Mouse (Mus musculus) kidney, postnatal 4 days (tissue): ENCODE results near the gene Avp.
A peak's percentile ranks its signal among the peaks of the same experiment; 100 is the strongest.

Experiments used
- DNase-seq, 2 experiments: peaks; one replicate each; pipeline ENCODE4 v3.0.0; 2021; ENCODE audit warnings: mixed read lengths in 2 of 2

Gene Avp

GRCm38 (mm10) chr2:130582552-130582951, at the start of gene Avp:
Gene Avp, minus strand, starts transcription at chr2:130582554.
- DNase-seq: no peak

- DNase-seq: peak; percentile 97
These were observed 47.5 kb upstream of the Avp start, which contains the start of the genes Fastkd5 and Ubox5 for GRCm38 (mm10) chr2:130629839-130630203. Gene Fastkd5, minus strand, starts transcription at chr2:130630027. Gene Ubox5, minus strand, starts transcription at chr2:130630038.

DNA sequence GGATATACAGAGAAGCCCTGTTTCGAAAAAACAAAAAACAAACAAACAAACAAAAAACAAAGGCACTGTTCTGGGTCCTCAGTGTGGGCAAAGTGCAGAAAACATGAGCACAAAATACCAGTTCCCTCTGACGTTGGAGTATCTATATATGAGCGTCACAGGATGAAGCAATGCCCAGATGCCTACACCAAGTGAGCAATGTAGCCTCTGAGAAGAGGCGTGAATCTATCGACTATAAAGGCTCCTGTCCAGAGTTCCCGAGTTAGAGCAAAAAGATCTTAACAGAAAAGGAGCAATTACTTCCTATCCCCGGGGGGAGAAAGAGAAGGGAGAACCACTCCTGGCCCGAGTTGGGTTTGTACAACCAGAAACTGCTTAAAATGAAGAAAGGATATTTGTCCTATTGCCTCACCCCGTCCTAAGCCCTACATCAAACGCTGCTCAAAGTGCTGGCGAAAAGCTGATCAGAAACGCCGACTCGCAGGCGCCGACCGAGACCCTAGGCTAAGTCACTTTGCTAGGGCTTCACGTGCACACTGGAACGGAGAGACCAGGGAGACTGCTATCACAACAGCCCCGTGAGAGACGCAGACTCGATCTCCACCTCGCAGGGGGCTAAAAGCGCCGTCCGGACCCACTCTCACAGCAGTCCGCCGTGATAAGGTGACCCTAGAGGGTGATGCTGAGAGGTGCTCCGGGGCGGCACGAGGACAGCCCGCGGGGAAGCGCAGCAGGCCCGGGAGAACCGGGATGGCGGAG, 46.9 kb upstream of the Avp start:
- no peak for DNase-seq

- no peak for DNase-seq
These were observed 46.1 kb upstream of the Avp start for GRCm38 (mm10) chr2:130628424-130628823.

DNA sequence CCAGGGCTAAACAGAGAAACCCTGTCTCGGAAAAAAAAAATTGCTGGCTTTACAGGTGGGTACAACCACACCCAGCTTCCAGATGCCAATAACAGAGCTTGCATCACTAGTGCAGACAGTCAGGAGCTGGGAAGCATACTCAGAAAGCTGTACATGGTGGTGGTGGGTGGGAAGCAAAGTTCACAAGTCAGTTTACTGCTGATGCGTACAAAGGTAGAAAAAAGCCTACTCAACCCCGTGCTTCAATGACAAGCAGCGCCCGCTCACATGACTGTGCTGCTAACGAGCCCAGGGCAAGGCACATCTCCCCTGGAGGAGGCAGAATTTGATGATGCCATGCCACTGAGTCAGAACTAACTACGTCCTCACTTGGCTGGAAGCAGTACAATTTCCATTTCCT, 36.6 kb upstream of the Avp start:
- no peak for DNase-seq

GRCm38 (mm10) chr2:130613091-130613490, 30.7 kb upstream of the Avp start:
- DNase-seq: peak; percentile 58 to 65

GRCm38 (mm10) chr2:130602195-130602594, 19.8 kb upstream of the Avp start:
- DNase-seq: no peak

DNA sequence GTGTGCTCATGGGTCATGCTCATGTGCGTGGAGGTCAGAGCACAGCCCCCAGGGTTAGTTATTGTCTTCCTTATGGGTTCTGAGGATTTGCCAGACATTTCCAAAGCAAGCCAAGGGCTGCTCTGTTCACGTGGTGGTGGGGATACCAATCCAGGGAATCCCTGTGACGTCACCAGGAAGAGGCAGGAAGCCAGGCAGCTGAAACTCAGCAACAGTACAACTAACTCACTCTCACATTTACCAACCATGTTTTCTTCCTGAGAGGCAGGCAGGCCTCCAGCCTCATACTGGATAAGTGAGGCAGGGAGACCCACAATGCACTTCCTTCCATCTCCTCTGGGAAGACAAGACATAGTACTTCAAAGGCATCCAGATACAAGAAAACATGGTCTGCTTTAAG, 16.0 kb upstream of the Avp start:
- DNase-seq: no peak

DNA sequence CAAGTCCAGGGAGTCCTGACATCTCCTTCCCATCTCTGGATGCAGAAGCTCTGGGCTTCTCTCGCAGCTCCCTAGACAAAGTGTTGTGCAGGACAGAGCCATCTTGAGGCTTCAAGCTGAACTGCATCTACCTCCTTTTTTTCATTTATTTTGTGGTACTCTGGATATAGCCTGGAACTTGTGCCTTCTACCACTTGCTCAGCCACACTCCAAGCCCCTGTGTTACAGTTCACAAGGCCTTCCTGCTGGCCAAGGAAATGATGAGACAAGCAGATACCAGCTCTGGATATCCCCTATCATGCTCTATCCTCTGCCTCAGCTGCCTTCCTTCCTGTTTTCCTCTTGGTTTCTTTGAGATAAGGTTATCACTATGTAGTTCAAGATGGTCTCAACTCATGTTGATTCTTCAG, 15.3 kb upstream of the Avp start:
- peak in 1 of 2 experiments; percentile 38 for DNase-seq

DNA sequence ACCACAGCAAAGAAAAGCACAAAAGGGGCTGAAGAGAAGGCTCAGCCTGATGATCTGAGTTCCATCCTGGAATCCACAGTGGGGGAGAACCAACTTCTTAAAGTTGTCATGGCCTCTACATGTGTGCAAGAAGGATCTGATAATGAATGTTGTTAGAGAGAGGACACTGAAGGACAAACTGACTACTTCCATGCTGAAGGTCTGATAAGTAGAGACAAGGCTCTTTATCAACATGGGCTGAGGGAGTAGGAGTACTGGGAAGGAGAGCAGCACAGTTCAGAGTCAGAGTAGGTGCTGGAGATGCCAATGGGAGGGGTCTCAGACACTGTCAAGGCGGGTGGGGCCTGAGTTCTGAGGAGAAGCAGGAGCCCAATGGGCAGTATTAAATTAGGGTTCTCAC, 13.2 kb upstream of the Avp start:
- no peak for DNase-seq

DNA sequence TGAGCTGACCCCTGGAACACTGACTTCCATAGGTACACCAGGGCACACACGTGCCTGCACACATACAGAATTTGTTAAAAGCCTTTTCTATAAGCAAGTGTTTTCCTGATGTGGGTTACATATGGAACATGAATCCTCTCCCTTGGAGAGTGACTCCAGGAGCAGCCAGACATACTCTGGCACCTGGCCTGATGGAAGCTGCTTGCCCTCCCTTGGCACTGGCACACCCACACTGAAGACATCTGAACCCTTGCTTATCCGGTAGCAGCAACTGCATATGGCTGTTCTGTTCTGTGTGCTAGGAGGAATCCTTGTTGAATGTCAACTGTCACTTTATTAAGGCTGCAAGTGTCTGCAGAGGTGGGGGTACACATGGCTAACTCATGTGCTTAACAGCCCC, 8.7 kb upstream of the Avp start:
- DNase-seq: no peak

DNA sequence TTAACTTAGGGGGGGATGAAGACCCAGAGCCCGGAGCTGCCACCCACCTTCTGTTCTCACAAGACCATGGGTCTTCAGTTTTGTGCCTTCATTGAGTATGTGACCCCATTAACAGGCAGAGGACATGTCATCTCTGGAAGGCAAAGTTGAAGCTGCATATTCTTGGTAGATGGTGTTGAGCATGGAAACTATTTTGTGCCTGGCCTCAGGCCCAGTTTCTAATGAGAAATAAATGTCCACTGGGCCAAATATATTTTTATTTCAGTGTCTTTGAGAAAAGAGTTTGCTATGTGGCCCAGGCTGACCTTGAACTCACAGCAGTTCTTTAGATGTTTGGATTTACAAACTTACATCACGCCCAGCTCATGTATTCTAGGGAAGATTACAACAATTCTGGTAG, 7.4 kb upstream of the Avp start:
- DNase-seq: no peak

DNA sequence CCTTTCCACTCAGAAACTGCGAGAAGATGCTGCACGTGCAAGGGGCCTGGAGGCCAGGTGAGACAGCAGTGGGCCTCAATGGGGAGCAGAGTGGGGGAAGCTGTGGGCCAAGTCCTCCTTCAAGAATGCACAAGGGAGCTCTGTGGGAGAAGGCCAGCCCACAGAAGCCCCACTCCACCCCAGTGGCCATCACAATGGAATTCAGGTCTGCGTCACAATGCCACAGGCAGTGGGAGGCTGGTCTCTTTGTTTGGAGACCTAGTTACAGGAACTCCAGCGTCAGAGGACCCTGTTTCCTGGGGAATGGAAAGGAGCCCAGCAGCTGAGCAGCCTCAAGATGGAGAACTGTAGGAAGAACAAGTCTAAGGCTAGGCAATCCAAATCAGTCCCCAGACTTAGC, 6.8 kb upstream of the Avp start:
- no peak for DNase-seq

DNA sequence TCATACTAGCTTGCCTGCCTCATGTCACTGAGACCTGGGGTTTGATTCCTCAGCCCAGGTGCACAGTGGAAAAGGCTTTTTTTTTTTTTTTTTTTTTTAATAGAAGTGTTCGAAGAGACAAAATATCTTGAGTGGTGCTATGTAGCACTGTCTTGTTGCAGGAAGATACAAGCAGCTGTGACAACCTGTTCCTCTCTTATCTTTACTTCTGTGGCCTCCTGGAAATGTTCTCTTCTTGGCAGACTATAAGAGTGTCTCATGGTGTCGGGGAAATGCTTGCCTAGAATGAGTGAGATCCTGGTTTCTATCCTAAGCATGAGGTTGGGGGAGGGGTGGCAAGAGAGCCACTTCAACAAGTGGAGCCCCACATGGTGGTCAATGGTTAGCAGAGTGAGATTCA, 6.0 kb upstream of the Avp start:
- DNase-seq: no peak

GRCm38 (mm10) chr2:130586016-130586415, 3.7 kb upstream of the Avp start:
- no peak for DNase-seq

DNA sequence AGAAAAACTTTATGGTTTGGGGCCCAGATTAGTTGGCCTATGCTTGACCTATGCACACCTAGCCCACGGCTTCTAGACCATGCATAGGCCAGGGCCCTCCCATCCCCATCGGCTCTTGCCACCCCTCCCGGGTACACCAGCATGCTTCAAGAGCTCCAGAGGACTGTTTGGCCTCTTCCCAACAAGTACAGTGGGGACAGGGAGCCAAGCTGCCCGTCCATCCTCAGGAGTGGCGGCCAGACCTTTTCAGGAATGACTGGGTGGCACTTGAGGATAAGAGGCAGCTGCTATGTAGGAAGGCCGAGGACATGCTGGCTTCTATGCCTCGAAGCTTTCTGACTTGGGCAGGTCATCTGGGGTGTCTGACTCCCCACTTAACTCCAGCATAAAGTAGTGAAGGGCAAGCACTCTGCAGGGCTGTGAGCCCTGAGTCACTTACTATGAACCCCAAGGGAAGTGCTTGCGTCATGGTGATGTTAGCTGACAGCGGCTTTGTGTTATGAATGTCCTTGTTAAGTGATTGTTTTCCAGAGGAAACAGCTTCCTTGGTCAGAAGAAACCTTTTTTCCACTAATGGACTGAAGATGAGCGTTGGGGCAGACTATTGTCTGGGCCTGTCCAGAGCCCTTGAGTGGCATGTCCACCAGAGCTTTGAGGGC, 1.7 kb upstream of the Avp start:
- no peak for DNase-seq

- DNase-seq: no peak
These were observed 1.2 kb downstream of the Avp start for GRCm38 (mm10) chr2:130581201-130581600.

DNA sequence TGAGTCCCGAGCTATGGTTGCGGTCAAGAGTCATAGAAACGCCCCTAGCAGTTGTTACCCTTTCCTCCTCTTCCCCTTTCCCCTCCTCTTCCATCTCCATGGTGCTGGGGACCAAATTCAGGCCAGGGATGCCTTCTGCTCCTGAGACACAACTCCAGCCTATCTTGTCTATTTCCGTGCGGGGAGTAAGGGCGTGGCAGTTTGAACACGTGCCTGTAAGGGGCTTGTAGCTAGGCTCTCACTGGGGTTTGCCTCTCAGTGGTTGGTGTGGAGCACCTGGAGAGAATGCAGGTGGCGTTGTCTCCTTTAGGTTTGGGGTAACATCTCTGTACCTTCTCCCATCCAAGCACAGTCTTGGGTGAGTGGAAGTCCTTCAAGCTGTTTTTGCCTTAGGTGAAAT, 2.6 kb downstream of the Avp start:
- no peak for DNase-seq

DNA sequence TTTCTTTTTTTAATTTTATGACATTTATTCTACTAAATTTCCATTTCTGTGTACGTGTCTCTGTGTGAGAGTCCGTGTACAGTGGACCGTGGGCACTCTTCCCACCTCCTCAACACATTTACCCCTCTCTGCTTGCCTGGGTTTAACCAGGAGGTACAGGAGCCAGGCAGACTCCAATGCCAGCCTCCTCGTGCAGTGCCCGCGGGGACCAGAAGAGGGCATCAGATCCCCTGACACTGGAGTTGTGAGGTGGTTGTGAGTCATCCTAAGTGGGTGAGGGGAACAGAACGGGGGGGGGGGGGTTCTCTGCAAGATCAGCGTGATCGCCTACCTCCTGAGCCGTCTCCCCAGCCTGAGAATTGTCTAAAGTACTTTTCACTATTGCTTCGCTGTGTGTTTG, 4.2 kb downstream of the Avp start:
- DNase-seq: peak; percentile 73 to 75

DNA sequence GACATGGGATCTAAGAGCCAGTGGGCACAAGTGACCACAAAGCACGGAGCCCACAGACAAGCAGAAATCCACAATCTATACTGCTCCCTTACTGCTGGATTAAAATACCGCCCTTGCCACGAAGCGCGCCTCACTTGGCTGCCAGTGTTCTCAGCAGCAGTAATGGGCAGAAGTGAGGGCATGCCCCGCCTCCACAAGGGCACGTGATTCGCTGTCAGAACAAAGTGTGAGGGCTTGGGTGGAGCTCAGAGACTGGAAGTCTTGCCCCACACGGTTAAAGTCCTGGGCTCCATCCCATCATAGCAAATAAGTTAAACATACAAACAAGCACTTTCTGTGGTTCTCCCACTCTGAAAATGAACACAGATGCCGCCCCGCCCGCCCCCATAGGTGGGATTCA, 4.7 kb downstream of the Avp start:
- peak; percentile 63 to 70 for DNase-seq

DNA sequence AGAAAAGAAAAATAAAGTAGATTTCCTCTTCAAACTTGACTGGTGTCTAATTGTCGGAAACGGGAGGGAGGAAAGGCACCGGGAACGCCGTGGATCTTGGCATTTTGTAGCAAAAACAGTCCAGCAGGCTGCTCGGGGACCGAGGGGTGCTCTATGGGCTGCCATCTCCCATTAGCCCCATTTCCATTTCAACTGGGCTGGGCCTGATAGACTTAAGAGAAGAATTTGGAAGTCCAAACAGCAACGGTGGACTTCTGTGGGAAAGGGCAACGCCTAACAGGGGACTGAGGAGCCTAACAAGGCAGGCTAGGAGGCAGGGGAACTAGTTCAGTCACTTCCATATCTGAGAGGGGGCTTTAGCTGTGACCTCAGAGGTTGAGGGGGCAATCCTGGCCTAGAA, 5.3 kb downstream of the Avp start:
- DNase-seq: no peak

DNA sequence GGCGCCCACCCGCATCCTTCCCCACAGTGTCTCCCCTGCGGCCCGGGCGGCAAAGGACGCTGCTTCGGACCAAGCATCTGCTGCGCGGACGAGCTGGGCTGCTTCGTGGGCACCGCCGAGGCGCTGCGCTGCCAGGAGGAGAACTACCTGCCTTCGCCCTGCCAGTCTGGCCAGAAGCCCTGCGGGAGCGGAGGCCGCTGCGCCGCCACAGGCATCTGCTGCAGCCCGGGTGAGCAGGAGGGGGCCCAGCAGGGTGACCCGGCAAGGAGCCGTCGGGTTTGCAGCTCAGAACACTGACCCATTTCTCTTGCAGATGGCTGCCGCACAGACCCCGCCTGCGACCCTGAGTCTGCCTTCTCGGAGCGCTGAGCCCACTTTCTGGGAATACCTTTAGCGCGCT, 5.8 kb downstream of the Avp start:
- DNase-seq: peak; percentile 33 to 53

- DNase-seq: no peak
These were observed 6.5 kb downstream of the Avp start, which contains the start of gene Oxt for GRCm38 (mm10) chr2:130575873-130576272. Gene Oxt, plus strand, starts transcription at chr2:130576173.

DNA sequence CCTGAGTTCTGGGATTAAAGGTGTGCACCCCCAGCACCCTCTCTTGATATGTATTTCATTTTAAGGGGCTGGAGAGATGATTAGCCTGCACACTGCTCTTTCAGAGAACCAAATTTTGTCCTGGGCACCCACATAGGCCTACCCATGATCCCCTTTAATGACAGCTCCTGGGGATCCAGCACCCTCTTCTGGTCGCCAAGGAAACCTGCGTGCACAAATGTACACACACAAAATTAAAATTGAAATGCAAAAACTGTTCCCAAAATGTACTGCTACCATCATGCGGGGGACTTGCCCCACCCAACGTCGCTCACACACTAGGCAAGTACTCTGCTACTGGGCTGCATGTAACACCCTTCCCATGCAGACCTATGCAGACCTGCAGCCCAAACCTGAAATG, 7.4 kb downstream of the Avp start:
- no peak for DNase-seq

DNA sequence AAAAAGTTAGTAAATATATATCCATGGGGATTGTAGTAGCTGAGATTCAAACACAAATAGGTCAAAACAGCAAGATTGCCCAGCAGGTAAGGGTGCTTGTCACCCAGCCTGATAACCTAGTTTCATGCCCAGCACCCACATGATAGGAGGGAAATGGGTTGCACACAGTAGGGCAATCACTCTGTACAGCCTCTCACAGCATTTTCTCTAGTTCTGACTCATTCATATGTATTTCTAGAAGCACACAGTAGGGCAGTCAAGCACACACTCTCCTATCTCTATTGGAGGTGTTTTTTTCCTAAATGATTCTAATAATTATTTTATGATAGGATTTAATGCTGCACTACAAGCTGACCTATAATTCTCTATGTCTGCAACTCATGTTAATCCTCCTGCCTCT, 12.4 kb downstream of the Avp start:
- no peak for DNase-seq
